Mouse (Mus musculus): ENCODE data around the gene Cmtm5. TPM values are rescaled to one million over a fixed set of nuclear protein-coding genes. Genes with fewer than 3 reads are reported as not detected.

The Cmtm5 gene
- polyA plus RNA-seq (2012; rRNA removed), result 2.8 and 5.0 TPM in 2 replicates

GRCm38 (mm10) chr14:54935904-54936830, at the start of gene Cmtm5:
Gene Cmtm5, plus strand, starts transcription at chr14:54936261.

GRCm38 (mm10) chr14:54892200-54892599, 43.9 kb upstream of the Cmtm5 start, which contains the start of gene Pabpn1:
Gene Pabpn1, plus strand, starts transcription at chr14:54892500.

GRCm38 (mm10) chr14:54912886-54913285, 23.2 kb upstream of the Cmtm5 start, which contains the start of gene Slc22a17:
Gene Slc22a17, minus strand, starts transcription at chr14:54913132.

GRCm38 (mm10) chr14:54925349-54926342, 10.4 kb upstream of the Cmtm5 start, which contains the start of gene Efs:
Gene Efs, minus strand, starts transcription at chr14:54926126.

GRCm38 (mm10) chr14:54932645-54933150, 3.4 kb upstream of the Cmtm5 start, which contains the start of gene Il25:
Gene Il25, plus strand, starts transcription at chr14:54932695.

GRCm38 (mm10) chr14:54966320-54966977, 30.4 kb downstream of the Cmtm5 start, which contains the start of gene Myh6:
Gene Myh6, minus strand, starts transcription at chr14:54966927.

GRCm38 (mm10) chr14:54976633-54977032, 40.6 kb downstream of the Cmtm5 start, which contains the start of gene Gm17428:
Gene Gm17428, plus strand, starts transcription at chr14:54976933.

Other genes with a start within 250 kb of the Cmtm5 start
- 165 and 172 TPM in 2 replicates for gene Acin1, start 249.3 kb upstream of the Cmtm5 start, polyA plus RNA-seq (2012; rRNA removed)
- gene Gm29776, start 237.4 kb upstream of the Cmtm5 start, polyA plus RNA-seq (2012; rRNA removed), result 0.26 and 0.71 TPM in 2 replicates
- 2.2 and 2.5 TPM in 2 replicates for gene Cebpe, start 224.1 kb upstream of the Cmtm5 start, polyA plus RNA-seq (2012; rRNA removed)
- gene Slc7a8, start 154.3 kb upstream of the Cmtm5 start, polyA plus RNA-seq (2012; rRNA removed), result 70.9 and 104 TPM in 2 replicates
- 0.19 and 0.30 TPM in 2 replicates for gene Rnf212b, start 122.1 kb upstream of the Cmtm5 start, polyA plus RNA-seq (2012; rRNA removed)
- gene Homez, start 65.3 kb upstream of the Cmtm5 start, polyA plus RNA-seq (2012; rRNA removed), result 6.3 and 8.0 TPM in 2 replicates
- 34.3 and 54.4 TPM in 2 replicates for gene Ppp1r3e, start 58.7 kb upstream of the Cmtm5 start, polyA plus RNA-seq (2012; rRNA removed)
- gene Bcl2l2, start 52.9 kb upstream of the Cmtm5 start, polyA plus RNA-seq (2012; rRNA removed), result 48.5 and 61.4 TPM in 2 replicates
- 14.1 and 17.9 TPM in 2 replicates for gene Gm20521, start 52.8 kb upstream of the Cmtm5 start, polyA plus RNA-seq (2012; rRNA removed)
- gene Pabpn1, start 43.8 kb upstream of the Cmtm5 start, polyA plus RNA-seq (2012; rRNA removed), result 120 and 167 TPM in 2 replicates
- 262 and 375 TPM in 2 replicates for gene Slc22a17, start 23.1 kb upstream of the Cmtm5 start, polyA plus RNA-seq (2012; rRNA removed)
- 66.5 and 92.1 TPM in 2 replicates for gene Efs, start 10.1 kb upstream of the Cmtm5 start, polyA plus RNA-seq (2012; rRNA removed)
- 0.97 and 1.7 TPM in 2 replicates for gene Il25, start 3.6 kb upstream of the Cmtm5 start, polyA plus RNA-seq (2012; rRNA removed)
- 0.36 and 0.39 TPM in 2 replicates for gene Myh6, start 30.7 kb downstream of the Cmtm5 start, polyA plus RNA-seq (2012; rRNA removed)
- not detected in 2 replicates for gene Gm17428, start 40.7 kb downstream of the Cmtm5 start, polyA plus RNA-seq (2012; rRNA removed)
- gene Myh7, start 58.4 kb downstream of the Cmtm5 start, polyA plus RNA-seq (2012; rRNA removed), result 0.63 and 0.85 TPM in 2 replicates
- 8.5 and 10.3 TPM in 2 replicates for gene Ngdn, start 79.2 kb downstream of the Cmtm5 start, polyA plus RNA-seq (2012; rRNA removed)
- 1.3 and 1.5 TPM in 2 replicates for gene Zfhx2, start 156.1 kb downstream of the Cmtm5 start, polyA plus RNA-seq (2012; rRNA removed)
- gene Thtpa, start 158.5 kb downstream of the Cmtm5 start, polyA plus RNA-seq (2012; rRNA removed), result 5.6 and 7.9 TPM in 2 replicates
- 36.3 and 37.4 TPM in 2 replicates for gene Ap1g2, start 170.3 kb downstream of the Cmtm5 start, polyA plus RNA-seq (2012; rRNA removed)
- gene Jph4, start 180.7 kb downstream of the Cmtm5 start, polyA plus RNA-seq (2012; rRNA removed), result 14.2 and 24.0 TPM in 2 replicates

Data from ovary, adult 2 months (tissue).